Mouse (Mus musculus): ENCODE measurements around the gene Cmtm3.

GRCm38 (mm10) chr8:104294396-104294795 lies 44.8 kb upstream of the Cmtm3 start:
- no peak for TF ChIP-seq POLR2A (IDR thresholded peaks at IDR 0.05; ENCODE audit: insufficient read depth, low read depth, low read length)
- no peak for TF ChIP-seq CTCF (IDR thresholded peaks at IDR 0.05; ENCODE audit: insufficient read depth, low read depth, low read length)
